ENCODE assay signal across 12 mouse cellular contexts in genomic region chr7:80911053-80911452, GRCm38 (mm10). TPM values are rescaled to one million over a fixed set of nuclear protein-coding genes. Genes with fewer than 3 reads are reported as not detected.
DNase-seq lines count a peak whose midpoint lies in the region; ATAC-seq and TF ChIP-seq lines count a peak whose summit lies in the region.
"Had no signal": no experiment of that assay in that cellular context is flagged by ENCODE, and none has a peak within 500 bp of the region (broad histone marks: within the 10 kb centered on the region; RNA-seq: fewer than 3 reads in every experiment).

No protein-coding gene starts in this region.

- no peaks in the 10 kb centered on the region for H3K27me3 ChIP-seq in liver, postnatal 0 days (ENCODE audit: insufficient read depth, low read length)
- H3K27me3 ChIP-seq in intestine, postnatal 0 days (replicated peaks; ENCODE audit: control insufficient read depth, insufficient read depth, low read length): no peaks in the 10 kb centered on the region
- no peaks in the 10 kb centered on the region for H3K27me3 ChIP-seq in neural tube, embryonic 15.5 days (replicated peaks)

- H3K9ac ChIP-seq in liver, postnatal 0 days (replicated peaks): no peak overlapping the region
- H3K9ac ChIP-seq in intestine, postnatal 0 days (ENCODE audit: low read depth, low read length): no peak overlapping the region
- no peak overlapping the region for H3K9ac ChIP-seq in neural tube, embryonic 15.5 days (replicated peaks)
- H3K9ac ChIP-seq: lung, embryonic 14.5 days had no signal

- no peaks in the 10 kb centered on the region for H3K9me3 ChIP-seq in liver, postnatal 0 days (ENCODE audit: low read length)
- H3K9me3 ChIP-seq in intestine, postnatal 0 days (ENCODE audit: control insufficient read depth): no peaks in the 10 kb centered on the region
- no peaks in the 10 kb centered on the region for H3K9me3 ChIP-seq in neural tube, embryonic 15.5 days (replicated peaks)

- no peaks in the 10 kb centered on the region for H3K4me1 ChIP-seq in liver, postnatal 0 days (ENCODE audit: insufficient read depth)
- no peaks in the 10 kb centered on the region for H3K4me1 ChIP-seq in intestine, postnatal 0 days (replicated peaks; ENCODE audit: control insufficient read depth, insufficient read depth, low read length)
- H3K4me1 ChIP-seq in neural tube, embryonic 15.5 days: no peaks in the 10 kb centered on the region

- TF ChIP-seq EP300 in liver, postnatal 0 days (IDR thresholded peaks at IDR 0.05; ENCODE audit: low read depth): no peak

- no peak overlapping the region for H3K27ac ChIP-seq in liver, postnatal 0 days (ENCODE audit: low read depth)
- no peak overlapping the region for H3K27ac ChIP-seq in intestine, postnatal 0 days (ENCODE audit: low read depth, low read length)
- H3K27ac ChIP-seq in neural tube, embryonic 15.5 days (replicated peaks): no peak overlapping the region

- H3K4me3 ChIP-seq in liver, postnatal 0 days (ENCODE audit: low read depth, low read length): no peak overlapping the region
- no peak overlapping the region for H3K4me3 ChIP-seq in intestine, postnatal 0 days (ENCODE audit: low read depth, low read length)
- no peak overlapping the region for H3K4me3 ChIP-seq in neural tube, embryonic 15.5 days (replicated peaks)

- no peak; the same call in 1 of the 2 replicates for ATAC-seq in liver, postnatal 0 days
- ATAC-seq in intestine, postnatal 0 days: 0 out of 2 replicates have a peak, but pooled peaks have one; percentile 41
- ATAC-seq in neural tube, embryonic 15.5 days (ENCODE audit: low FRiP score): no peak

- peaks cover 36% of the 10 kb centered on the region for H3K36me3 ChIP-seq in liver, postnatal 0 days (replicated peaks; ENCODE audit: insufficient read depth, low read length)
- peaks cover 50% of the 10 kb centered on the region for H3K36me3 ChIP-seq in intestine, postnatal 0 days (ENCODE audit: control insufficient read depth, insufficient read depth)
- H3K36me3 ChIP-seq in neural tube, embryonic 15.5 days: peaks cover 75% of the 10 kb centered on the region

- DNase-seq in liver (peak; percentile 53), ZHBTc4 (ENCODE audit: low read depth, low spot score) (peak; percentile 97)
- DNase-seq in liver, postnatal 0 days: no peak
- DNase-seq in adrenal gland, adult 18-20 months (ENCODE audit: low spot score in 2 of 2): no peak
- no peak for DNase-seq in cerebellum, adult 11 months
- DNase-seq: heart, adult 11 months; layer of hippocampus, adult 9-11 months; left cerebral cortex, postnatal 4 days; lung, embryonic 14.5 days; thymus, postnatal 36 days had no signal

- no peak for TF ChIP-seq CTCF in liver, postnatal 0 days (IDR thresholded peaks at IDR 0.05; ENCODE audit: low read depth)
- no peak for TF ChIP-seq CTCF in intestine, postnatal 0 days (IDR thresholded peaks at IDR 0.05; ENCODE audit: low read depth)

- WGBS in liver, postnatal 0 days (ENCODE audit: insufficient replicate concordance): 77% methylated on average over 7 of the region's 7 CpGs
- WGBS in intestine, postnatal 0 days: 68% methylated on average over 7 of the region's 7 CpGs
- WGBS in neural tube, embryonic 15.5 days: 78% methylated on average over 7 of the region's 7 CpGs

- no peak overlapping the region for H3K4me2 ChIP-seq in liver, postnatal 0 days (ENCODE audit: low read depth, low read length)
- H3K4me2 ChIP-seq in intestine, postnatal 0 days (replicated peaks; ENCODE audit: low read depth): no peak overlapping the region
- H3K4me2 ChIP-seq in neural tube, embryonic 15.5 days: no peak overlapping the region
- H3K4me2 ChIP-seq: lung, embryonic 14.5 days had no signal

RNA-seq across cellular contexts. Expression of gene Nmb, which starts 6.2 kb away (rescaled TPM):
- polyA plus RNA-seq in liver, postnatal 0 days (2015; fragmentation: Nextera tagmentation; extraction: Ambion mirVana): 1.4 and 1.7 TPM in 2 replicates
- polyA plus RNA-seq in intestine, postnatal 0 days (2015; fragmentation: Nextera tagmentation; extraction: Ambion mirVana): 2.1 and 2.8 TPM in 2 replicates
- 6.4 and 7.2 TPM in 2 replicates for polyA plus RNA-seq in neural tube, embryonic 15.5 days (2015; fragmentation: Nextera tagmentation; extraction: Ambion mirVana)
- total RNA-seq in adrenal gland, adult 18-20 months (2021): 1 to 10 TPM; 2.6 to 3.3 TPM

RNA-seq across cellular contexts. Expression of gene Wdr73, which starts 10.0 kb away (rescaled TPM):
- 10.1 and 13.6 TPM in 2 replicates for polyA plus RNA-seq in liver, postnatal 0 days (2015; fragmentation: Nextera tagmentation; extraction: Ambion mirVana)
- polyA plus RNA-seq in intestine, postnatal 0 days (2015; fragmentation: Nextera tagmentation; extraction: Ambion mirVana): 9.3 and 9.6 TPM in 2 replicates
- polyA plus RNA-seq in neural tube, embryonic 15.5 days (2015; fragmentation: Nextera tagmentation; extraction: Ambion mirVana): 33.0 and 35.0 TPM in 2 replicates
- 10 to 100 TPM; 12.6 to 15.6 TPM for total RNA-seq in adrenal gland, adult 18-20 months (2021)

RNA-seq across cellular contexts. Expression of gene Sec11a, which starts 36.5 kb away (rescaled TPM):
- polyA plus RNA-seq in liver, postnatal 0 days (2015; fragmentation: Nextera tagmentation; extraction: Ambion mirVana): 82.0 and 89.4 TPM in 2 replicates
- polyA plus RNA-seq in intestine, postnatal 0 days (2015; fragmentation: Nextera tagmentation; extraction: Ambion mirVana): 140 and 142 TPM in 2 replicates
- 145 and 160 TPM in 2 replicates for polyA plus RNA-seq in neural tube, embryonic 15.5 days (2015; fragmentation: Nextera tagmentation; extraction: Ambion mirVana)
- total RNA-seq in adrenal gland, adult 18-20 months (2021): 10 to 100 TPM; 91.6 to 94.5 TPM

RNA-seq across cellular contexts. Expression of gene Zscan2, which starts 50.3 kb away (rescaled TPM):
- polyA plus RNA-seq in liver, postnatal 0 days (2015; fragmentation: Nextera tagmentation; extraction: Ambion mirVana): 0.43 and 0.47 TPM in 2 replicates
- 0.68 and 0.80 TPM in 2 replicates for polyA plus RNA-seq in intestine, postnatal 0 days (2015; fragmentation: Nextera tagmentation; extraction: Ambion mirVana)
- 3.3 and 3.9 TPM in 2 replicates for polyA plus RNA-seq in neural tube, embryonic 15.5 days (2015; fragmentation: Nextera tagmentation; extraction: Ambion mirVana)
- 1 to 10 TPM; 4.7 to 5.3 TPM for total RNA-seq in adrenal gland, adult 18-20 months (2021)

Comparison
In these comparisons a context has a peak if more than half of its experiments do, and no peak if none do; other contexts are left out.
1. DNase-seq: peak in liver (single experiment) and ZHBTc4 (single experiment); none in liver, postnatal 0 days (single experiment), adrenal gland, adult 18-20 months (0 of 2) and cerebellum, adult 11 months (single experiment).